Mouse (Mus musculus) lung, embryonic 14.5 days (tissue): ENCODE measurements around the gene Arsg. TPM values are rescaled to one million over a fixed set of nuclear protein-coding genes. Genes with fewer than 3 reads are reported as not detected.

Experiments
- ATAC-seq: fragments of 200-750 bp; cut with Nextera tagmentation; 2 replicates; pipeline ENCODE4 v1.8.0; 2017; ENCODE audit warnings: mild to moderate bottlenecking, moderate TSS enrichment, moderate library complexity; ENCODE audit not compliant: insufficient read depth
- DNase-seq: peaks from one replicate; pipeline ENCODE4 v3.0.0-alpha.2; 2015
- H3K27ac ChIP-seq: fragments of 300-500 bp; sonication (generic); 2 replicates; pipeline ENCODE4 v1.5.1; 2014; ENCODE audit warnings: low read depth, mild to moderate bottlenecking, moderate library complexity
- H3K27me3 ChIP-seq: fragments of 300-500 bp; sonication (generic); 2 replicates; pipeline ENCODE4 v1.6.1; 2014; ENCODE audit warnings: low read length, control low read depth; ENCODE audit not compliant: insufficient read depth
- H3K36me3 ChIP-seq: fragments of 300-500 bp; sonication (generic); 2 replicates; pipeline ENCODE4 v1.6.1; 2014; ENCODE audit warnings: control low read depth; ENCODE audit not compliant: insufficient read depth
- H3K4me1 ChIP-seq: fragments of 300-500 bp; sonication (generic); 2 replicates; pipeline ENCODE4 v1.6.1; 2014; ENCODE audit warnings: antibody characterized with exemption, control low read depth; ENCODE audit not compliant: insufficient read depth
- H3K4me2 ChIP-seq: fragments of 300-500 bp; sonication (generic); 2 replicates; pipeline ENCODE4 v1.6.1; 2014; ENCODE audit warnings: mild to moderate bottlenecking
- H3K4me3 ChIP-seq: fragments of 300-500 bp; sonication (generic); 2 replicates; pipeline ENCODE4 v1.5.1; 2014; ENCODE audit warnings: low read depth, low read length
- H3K9ac ChIP-seq: fragments of 300-500 bp; sonication (generic); 2 replicates; pipeline ENCODE4 v1.6.1; 2014
- H3K9me3 ChIP-seq: fragments of 300-500 bp; sonication (generic); 2 replicates; pipeline ENCODE4 v1.6.1; 2016; ENCODE audit warnings: low read depth, low read length, control low read depth
- CTCF ChIP-seq: IDR thresholded peaks from 2 replicates; pipeline ENCODE4 v1.5.1; 2016; ENCODE audit warnings: antibody characterized with exemption, low read depth
- WGBS: fragments of 180-500 bp; shearing (Covaris S2); extraction: QIAGEN DNeasy Blood & Tissue Kit; methylation state at CpG from one replicate; pipeline ENCODE4 v1.1.7; 2014; 5-methylcytosine and 5-hydroxymethylcytosine counted together
- polyA plus RNA-seq: library from polyadenylated mRNA; unstranded; fragments of >200 nt; fragmentation: Nextera tagmentation; extraction: Ambion mirVana; gene quantifications from 2 replicates; pipeline ENCODE4 v1.2.1, GENCODE M21; 2014

Gene Arsg
- polyA plus RNA-seq, 1 experiment from 2014 or later = 5.3 TPM

- DNase-seq = peak; percentile 38
- Histone ChIP-seq H3K27ac (no peak overlapping the region; the same call in 1 of the 2 replicates), H3K4me2 (peak overlapping the region; percentile 5; the same call in 1 of the 2 replicates), H3K4me1 (peaks cover 9% of the 10 kb centered on the region; the same call in 1 of the 2 replicates), H3K27me3 (no peaks in the 10 kb centered on the region), H3K9me3 (no peaks in the 10 kb centered on the region), H3K9ac (no peak overlapping the region), H3K4me3 (no peak overlapping the region), H3K36me3 (no peaks in the 10 kb centered on the region)
- ATAC-seq = peak; percentile 41; the same call in 1 of the 2 replicates
- no peak for TF ChIP-seq CTCF
- 28% methylated on average over 14 of the region's 14 CpGs for WGBS
Measured at GRCm38 (mm10) chr11:109495771-109496474, 22.7 kb downstream of the Arsg start.

- Histone ChIP-seq H3K36me3 (no peaks in the 10 kb centered on the region), H3K9me3 (no peaks in the 10 kb centered on the region), H3K4me1 (peaks cover 9% of the 10 kb centered on the region; the same call in 1 of the 2 replicates), H3K4me3 (no peak overlapping the region), H3K27me3 (no peaks in the 10 kb centered on the region), H3K4me2 (no peak overlapping the region), H3K9ac (no peak overlapping the region), H3K27ac (no peak overlapping the region)
- ATAC-seq (no peak), DNase-seq (peak; percentile 25)
- 67% methylated on average over 7 of the region's 7 CpGs for WGBS
- no peak for TF ChIP-seq CTCF
Measured at GRCm38 (mm10) chr11:109496475-109496993, 23.4 kb downstream of the Arsg start.

- Histone ChIP-seq H3K4me3 (no peak overlapping the region), H3K9me3 (no peaks in the 10 kb centered on the region), H3K36me3 (no peaks in the 10 kb centered on the region), H3K4me1 (peaks cover 9% of the 10 kb centered on the region; the same call in 1 of the 2 replicates), H3K27me3 (no peaks in the 10 kb centered on the region), H3K27ac (no peak overlapping the region), H3K4me2 (no peak overlapping the region), H3K9ac (no peak overlapping the region)
- WGBS = 79% methylated on average over 6 of the region's 6 CpGs
- ATAC-seq (no peak), DNase-seq (no peak)
- no peak for TF ChIP-seq CTCF
Measured at GRCm38 (mm10) chr11:109496996-109497714, 24.0 kb downstream of the Arsg start.

GRCm38 (mm10) chr11:109497990-109498389 lies 24.8 kb downstream of the Arsg start:
- no peak for TF ChIP-seq CTCF
- H3K4me1 ChIP-seq = peaks cover 9% of the 10 kb centered on the region; the same call in 1 of the 2 replicates
- ATAC-seq (no peak), DNase-seq (no peak)
- H3K4me3 ChIP-seq = no peak overlapping the region
- H3K9ac ChIP-seq = no peak overlapping the region
- peak overlapping the region; percentile 38; the same call in 1 of the 2 replicates for H3K27ac ChIP-seq
- no peaks in the 10 kb centered on the region for H3K27me3 ChIP-seq
- H3K4me2 ChIP-seq = no peak overlapping the region
- WGBS = 59% methylated on average over 9 of the region's 9 CpGs
- H3K36me3 ChIP-seq = no peaks in the 10 kb centered on the region
- no peaks in the 10 kb centered on the region for H3K9me3 ChIP-seq

- Histone ChIP-seq H3K4me3 (no peak overlapping the region), H3K4me1 (peaks cover 9% of the 10 kb centered on the region; the same call in 1 of the 2 replicates), H3K9ac (no peak overlapping the region), H3K9me3 (no peaks in the 10 kb centered on the region), H3K27ac (no peak overlapping the region), H3K36me3 (no peaks in the 10 kb centered on the region), H3K27me3 (no peaks in the 10 kb centered on the region), H3K4me2 (no peak overlapping the region)
- TF ChIP-seq CTCF = no peak
- DNase-seq = peak; percentile 47
- WGBS = 68% methylated on average over 5 of the region's 5 CpGs
- ATAC-seq = no peak
Measured at GRCm38 (mm10) chr11:109500206-109500605, 27.0 kb downstream of the Arsg start.

GRCm38 (mm10) chr11:109504977-109505376 lies 31.8 kb downstream of the Arsg start:
- TF ChIP-seq CTCF = no peak
- ATAC-seq (no peak), DNase-seq (peak; percentile 35)
- Histone ChIP-seq H3K27ac (no peak overlapping the region), H3K27me3 (no peaks in the 10 kb centered on the region), H3K9ac (no peak overlapping the region), H3K36me3 (no peaks in the 10 kb centered on the region), H3K4me1 (no peaks in the 10 kb centered on the region), H3K4me3 (no peak overlapping the region), H3K9me3 (no peaks in the 10 kb centered on the region), H3K4me2 (no peak overlapping the region)
- WGBS = 43% methylated on average over 9 of the region's 9 CpGs

- no peak for TF ChIP-seq CTCF
- no peak overlapping the region for H3K9ac ChIP-seq
- no peak overlapping the region for H3K4me3 ChIP-seq
- H3K27ac ChIP-seq = no peak overlapping the region
- no peaks in the 10 kb centered on the region for H3K36me3 ChIP-seq
- DNase-seq (no peak), ATAC-seq (no peak)
- no peaks in the 10 kb centered on the region for H3K27me3 ChIP-seq
- H3K4me2 ChIP-seq = no peak overlapping the region
- no peaks in the 10 kb centered on the region for H3K9me3 ChIP-seq
- 87% methylated on average over 4 of the region's 4 CpGs for WGBS
- no peaks in the 10 kb centered on the region for H3K4me1 ChIP-seq
Measured at GRCm38 (mm10) chr11:109505823-109506222, 32.6 kb downstream of the Arsg start.
